Mouse (Mus musculus): ENCODE measurements around the gene Swt1. TPM values are rescaled to one million over a fixed set of nuclear protein-coding genes. Genes with fewer than 3 reads are reported as not detected.

Gene Swt1
- total RNA-seq, 4 experiments from 2014 or later, result 12.2 to 17.1 (median 13.4) TPM

DNA sequence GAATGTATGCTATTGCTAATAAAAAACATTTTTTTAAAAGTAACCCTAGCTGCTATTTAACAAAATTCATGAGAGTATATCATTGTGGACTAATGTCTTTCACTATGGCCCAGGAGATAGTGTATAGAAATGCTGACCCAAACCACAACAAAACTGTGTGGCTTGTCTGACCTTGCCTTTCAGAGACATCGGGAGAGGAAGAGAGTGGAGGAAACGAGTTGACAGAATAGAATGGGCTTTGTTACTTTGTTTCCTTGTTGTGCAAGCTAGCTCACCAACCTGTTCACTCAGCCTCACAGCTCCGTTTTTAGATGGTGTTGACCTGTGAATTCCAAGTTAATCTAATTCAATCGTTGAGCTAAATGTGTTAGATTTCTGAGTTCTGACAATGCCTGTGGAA, 107.8 kb downstream of the Swt1 start:
- no peak for DNase-seq (ENCODE audit: low spot score in 2 of 2)

GRCm38 (mm10) chr1:151319267-151319666, 109.0 kb downstream of the Swt1 start:
- no peak for DNase-seq (ENCODE audit: low spot score in 2 of 2)

Small RNA genes lying within 50 kb of the gene (microRNA-seq; reads per million reads assigned to microRNA genes)
- gene Mir7682, result 0.22 to 2.7 reads per million in 2 experiments

Other genes starting within 250 kb of the Swt1 start
- not detected for gene Gm47985, start 245.9 kb downstream of the Swt1 start, total RNA-seq (2022)
- not detected for gene Gm8947, start 236.1 kb downstream of the Swt1 start, total RNA-seq (2022)
- not detected for gene Gm47995, start 230.0 kb downstream of the Swt1 start, total RNA-seq (2022)
- gene 3110040M04Rik, start 224.3 kb downstream of the Swt1 start, total RNA-seq (2022), result not detected
- not detected for gene Gm47996, start 218.3 kb downstream of the Swt1 start, total RNA-seq (2022)
- gene Ivns1abp, start 84.0 kb downstream of the Swt1 start, total RNA-seq (2022), result 100 to 1,000 TPM; 130 to 147 (median 140) TPM
- 10 to 100 TPM; 27.5 to 29.1 (median 28.5) TPM for gene Trmt1l, start 87 bp upstream of the Swt1 start, total RNA-seq (2022)
- 10 to 100 TPM; 27.0 to 32.2 (median 29.9) TPM for gene Rnf2, start 72.5 kb upstream of the Swt1 start, total RNA-seq (2022)
- 1 to 10 TPM; 1.5 to 3.0 (median 2.7) TPM for gene Fam129a, start 142.7 kb upstream of the Swt1 start, total RNA-seq (2022)

All from left cerebral cortex, adult 8-10 months (tissue).